Mouse (Mus musculus): Measurements from ENCODE around the gene Akr1b10.

DNA sequence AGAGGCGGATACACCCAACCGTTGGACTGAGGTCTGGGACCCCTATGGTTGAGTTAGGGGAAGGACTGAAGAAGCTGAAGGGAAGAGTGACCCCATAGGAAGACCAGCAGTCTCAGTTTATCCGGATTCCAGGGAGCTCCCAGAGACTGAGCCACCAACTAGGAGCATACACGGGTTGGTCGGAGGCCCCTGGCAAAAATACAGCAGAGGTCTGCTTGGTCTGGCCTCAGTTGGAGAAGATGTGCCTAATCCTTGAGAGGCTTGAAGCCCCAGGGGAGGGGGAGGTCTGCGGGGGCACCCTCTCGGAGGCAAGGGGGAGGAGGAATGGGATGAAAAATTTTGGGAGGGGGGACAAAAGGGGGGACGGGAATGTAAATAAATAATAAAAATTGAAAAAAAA lies 617 bp upstream of the Akr1b10 start:
- TF ChIP-seq CTCF (IDR thresholded peaks at IDR 0.05; ENCODE audit: control insufficient read depth, insufficient read depth, low read length) (no peak), POLR2A (IDR thresholded peaks at IDR 0.05; ENCODE audit: borderline replicate concordance, control insufficient read depth, low read depth, low read length) (no peak)
